Mouse (Mus musculus) MN1 (cell line): ENCODE results near the gene Zfp90.
"Not testable (repeated sequence)": the region's sequence is repeated elsewhere in the genome, so short reads cannot be mapped to it uniquely, and the experiment has no call there.

Source experiments
- DNase-seq: peaks from one replicate; pipeline ENCODE4 v3.0.0-alpha.2; 2016; ENCODE audit warnings: low spot score

The Zfp90 gene

DNA sequence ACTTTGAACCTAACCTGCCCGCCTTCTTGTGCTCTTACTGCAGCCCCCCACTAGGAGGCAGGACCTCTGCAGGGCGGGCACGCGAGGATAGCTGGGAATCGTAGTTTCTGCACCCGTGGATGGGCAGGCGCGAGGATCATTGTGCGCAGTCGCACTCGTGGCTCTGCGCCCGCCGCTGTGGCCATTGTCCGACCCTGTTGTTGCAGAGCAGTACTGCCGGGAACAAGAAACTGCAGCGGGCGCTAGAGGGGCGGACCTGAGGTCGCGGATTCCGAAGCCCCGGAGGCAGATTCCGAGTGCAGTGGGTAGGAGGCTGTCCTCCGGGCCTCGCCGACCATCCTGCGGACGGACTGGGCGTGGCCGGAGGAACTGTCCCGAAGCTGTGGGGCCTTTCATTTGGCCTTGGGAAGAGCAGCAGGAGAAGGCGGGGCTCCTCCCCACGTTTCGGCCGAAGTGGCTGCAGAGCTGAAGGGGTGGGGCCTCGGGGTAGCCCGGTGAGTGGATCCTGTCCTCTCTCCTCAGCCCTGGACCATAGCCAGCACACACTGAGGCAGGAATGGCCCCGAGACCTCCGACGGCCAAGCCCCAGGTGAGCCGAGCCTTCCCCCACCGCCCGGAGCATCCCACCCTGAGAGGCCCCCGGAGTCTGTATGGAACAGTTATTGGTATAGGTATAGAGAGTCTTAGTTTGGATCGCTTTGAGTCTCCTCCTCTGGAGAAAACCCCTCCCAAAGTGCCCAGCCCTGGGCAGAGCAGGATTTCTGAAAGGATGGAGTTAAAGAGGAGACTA lies at the start of gene Zfp90:
Zfp90 (plus strand) TSS at position 146 of the 790 bp plus-strand sequence.
- peak; percentile 97 for DNase-seq

DNA sequence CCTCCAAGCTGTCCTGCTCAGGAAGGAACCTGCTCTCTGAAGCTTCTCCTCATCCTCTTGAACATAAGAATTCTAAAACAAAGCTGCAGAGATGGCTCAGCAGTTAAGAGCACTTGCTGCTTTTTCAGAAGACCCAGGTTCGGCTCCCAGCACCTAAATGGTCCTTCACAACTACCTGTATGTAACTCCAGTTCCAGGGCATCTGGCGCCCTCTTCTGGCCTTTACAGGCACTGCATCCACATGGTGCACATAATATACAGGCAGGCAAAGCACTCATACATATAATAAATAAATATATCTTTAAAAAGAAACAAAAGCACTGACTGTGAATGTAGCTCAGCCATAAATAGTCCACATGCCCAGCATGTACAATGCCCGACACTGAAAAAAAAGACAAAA lies 46.6 kb upstream of the Zfp90 start:
- no peak for DNase-seq

DNA sequence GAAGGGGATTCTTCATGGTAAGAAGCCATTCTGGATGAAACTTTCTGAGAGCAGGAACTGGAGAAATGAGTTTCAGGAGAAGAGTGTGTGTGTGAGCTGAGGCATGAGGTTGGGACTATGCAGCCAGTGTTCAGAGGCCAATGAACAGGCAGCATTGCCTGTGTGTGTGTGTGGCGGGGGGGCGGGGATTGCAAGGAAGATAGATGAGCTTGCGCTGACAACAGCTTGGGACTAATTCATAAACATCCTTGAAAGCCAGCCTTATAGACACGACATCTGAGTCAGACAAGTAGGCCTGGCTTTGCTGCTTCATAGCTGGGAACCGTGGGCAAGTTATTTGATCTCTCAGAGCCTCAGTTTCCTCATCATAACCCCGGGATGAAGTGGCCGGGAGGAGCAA lies 46.1 kb upstream of the Zfp90 start:
- no peak for DNase-seq

DNA sequence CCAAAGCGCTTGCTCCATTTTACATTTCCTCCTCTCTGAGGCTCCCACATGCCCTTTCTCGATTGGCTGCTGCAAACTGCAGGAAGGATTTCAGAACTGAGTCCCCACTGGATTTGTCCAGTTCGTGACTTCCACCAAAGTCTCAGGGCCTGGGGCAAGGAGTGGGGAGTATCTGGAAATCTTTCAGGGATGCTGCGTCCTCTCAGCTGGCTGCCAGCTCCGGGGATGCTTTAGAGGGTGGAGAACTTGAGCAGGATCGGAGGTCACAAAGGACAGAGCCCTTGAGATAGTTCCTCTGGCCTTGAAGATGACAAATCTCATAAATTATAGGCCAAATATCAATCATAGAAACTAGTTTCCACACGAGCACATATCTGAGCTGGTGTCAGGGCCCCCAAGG lies 39.2 kb upstream of the Zfp90 start:
- DNase-seq, result no peak

DNA sequence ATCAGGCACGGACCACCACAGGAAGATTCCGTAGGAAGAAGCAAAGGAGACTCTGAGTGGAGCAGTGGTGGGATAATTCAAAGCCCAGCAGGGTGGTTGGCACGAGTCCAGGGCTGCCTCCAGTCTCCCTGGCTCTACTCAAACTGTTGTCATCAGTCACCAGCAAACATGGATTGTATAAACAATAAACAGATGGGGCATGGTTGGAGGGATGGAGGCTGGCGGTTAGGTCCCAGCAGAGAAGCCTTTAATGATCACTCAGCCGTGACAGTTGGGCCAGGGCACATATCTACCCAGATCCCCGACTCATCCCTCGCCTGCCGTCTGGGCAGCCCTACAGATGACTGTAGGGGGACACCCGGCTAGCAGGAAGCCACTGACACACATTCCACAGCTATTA lies 38.3 kb upstream of the Zfp90 start:
- DNase-seq, result peak; percentile 74

DNA sequence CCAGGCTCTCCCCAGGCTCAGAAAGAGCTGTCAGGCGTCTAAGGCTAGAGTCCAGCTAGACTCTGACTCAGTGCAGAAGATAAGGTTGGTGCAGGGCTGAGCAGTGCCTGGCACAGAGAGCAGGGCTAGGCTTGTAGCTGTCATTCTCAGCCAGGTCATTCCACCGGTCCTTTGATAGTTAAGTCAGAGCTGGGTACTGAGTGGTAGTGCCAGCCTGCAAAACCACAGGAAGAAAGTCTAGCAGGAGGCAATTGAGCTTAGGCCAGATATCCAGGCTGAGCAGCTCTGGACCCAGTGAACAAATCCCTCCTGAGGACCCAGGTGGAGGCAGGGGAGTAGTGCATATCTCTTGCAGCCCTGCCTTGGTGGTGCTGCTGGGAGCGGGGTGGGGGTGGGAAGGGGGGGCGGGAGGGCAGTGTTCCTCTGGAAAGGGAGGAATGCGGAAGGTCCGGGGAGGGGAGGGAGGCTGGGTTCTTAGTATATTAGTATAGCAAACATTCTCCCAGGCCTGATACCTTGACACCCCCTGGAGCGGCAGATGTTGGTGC lies 36.6 kb upstream of the Zfp90 start:
- peak; percentile 36 for DNase-seq

DNA sequence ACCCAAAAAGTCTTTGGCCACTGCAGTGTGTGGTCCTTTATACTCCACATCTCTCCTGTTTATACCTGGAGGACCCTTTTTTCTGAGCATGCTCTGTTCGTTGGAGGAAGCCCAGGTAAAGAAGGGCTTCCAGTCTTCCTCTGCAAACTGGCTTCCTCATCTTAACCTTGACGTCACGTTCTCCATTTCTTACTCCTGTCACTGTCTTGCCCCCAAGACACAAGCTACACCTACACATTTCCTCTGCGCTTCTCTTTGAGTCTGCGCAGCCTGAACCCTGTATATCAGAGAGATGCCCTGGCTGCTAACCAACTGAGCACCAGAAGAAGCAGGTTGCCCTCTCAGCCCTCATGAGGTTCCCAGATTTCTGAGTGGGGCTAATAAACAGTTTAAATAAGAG lies 35.8 kb upstream of the Zfp90 start:
- DNase-seq, result no peak

DNA sequence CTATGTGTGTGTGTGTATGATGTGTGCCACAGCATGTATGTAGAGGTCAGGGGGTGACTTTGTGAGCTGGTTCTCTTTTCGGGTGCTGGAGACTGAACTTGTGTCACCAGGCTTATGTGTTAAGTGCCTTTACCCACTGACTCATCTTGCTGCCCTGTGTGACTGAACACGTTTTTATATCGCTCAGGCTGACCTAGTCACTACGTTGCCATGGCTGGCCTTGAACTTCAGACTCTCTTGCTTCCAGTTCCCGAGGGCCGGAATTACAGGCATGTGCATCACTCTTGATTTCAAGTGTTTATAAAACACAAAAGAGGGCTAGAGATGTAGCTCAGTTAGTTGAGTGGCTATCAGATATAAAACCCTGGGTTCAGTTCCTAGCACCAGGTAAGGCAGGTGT lies 34.1 kb upstream of the Zfp90 start:
- DNase-seq, result no peak

DNA sequence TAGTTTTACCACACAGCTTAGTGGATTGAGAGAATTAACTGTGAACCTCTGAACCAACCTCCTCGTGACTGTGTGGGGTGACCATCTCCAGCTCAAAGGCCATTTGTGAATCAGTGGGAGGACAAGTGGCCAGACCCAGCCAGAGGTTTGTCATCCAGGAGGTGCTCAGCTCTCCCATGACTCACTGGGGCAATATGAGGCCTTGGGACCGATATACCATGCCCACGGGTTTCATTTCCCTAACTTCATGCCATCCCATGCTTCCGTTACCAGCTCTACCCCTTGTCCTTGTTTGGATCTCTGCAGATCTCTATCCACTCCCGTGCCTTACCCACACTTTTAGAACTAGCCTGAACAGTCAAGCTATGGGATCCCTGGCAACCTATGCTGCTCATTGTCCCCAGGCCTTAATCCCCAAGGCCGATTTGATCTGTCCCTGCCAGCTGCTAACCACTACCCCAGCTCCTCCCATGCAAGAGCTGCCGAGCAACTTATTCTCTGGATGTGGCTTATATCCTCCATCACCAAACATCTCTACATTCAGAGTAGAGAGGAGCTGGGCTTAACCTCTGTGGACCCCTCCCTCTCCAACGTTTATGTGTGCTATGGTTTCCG lies 27.2 kb upstream of the Zfp90 start:
- no peak for DNase-seq

DNA sequence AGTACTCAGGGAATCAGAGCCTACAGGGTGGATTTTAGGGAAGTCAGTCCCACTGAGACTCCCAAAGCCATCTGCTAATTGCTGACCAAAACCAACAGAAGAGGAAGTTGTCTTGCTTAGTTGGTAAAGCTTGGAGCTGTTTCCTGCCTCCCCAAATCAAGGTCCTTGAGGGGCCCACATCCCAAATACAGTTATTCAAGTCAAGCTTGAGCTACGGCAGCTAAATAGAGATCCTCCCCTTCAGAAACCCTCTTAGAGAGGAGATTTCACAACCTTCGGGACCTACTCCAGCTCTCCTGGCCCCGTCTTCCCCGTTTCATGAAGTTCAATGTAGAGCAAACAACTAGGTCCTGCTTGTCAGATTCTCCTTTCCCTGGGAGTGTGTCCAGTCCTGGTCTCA lies 20.6 kb upstream of the Zfp90 start:
- DNase-seq, result no peak

DNA sequence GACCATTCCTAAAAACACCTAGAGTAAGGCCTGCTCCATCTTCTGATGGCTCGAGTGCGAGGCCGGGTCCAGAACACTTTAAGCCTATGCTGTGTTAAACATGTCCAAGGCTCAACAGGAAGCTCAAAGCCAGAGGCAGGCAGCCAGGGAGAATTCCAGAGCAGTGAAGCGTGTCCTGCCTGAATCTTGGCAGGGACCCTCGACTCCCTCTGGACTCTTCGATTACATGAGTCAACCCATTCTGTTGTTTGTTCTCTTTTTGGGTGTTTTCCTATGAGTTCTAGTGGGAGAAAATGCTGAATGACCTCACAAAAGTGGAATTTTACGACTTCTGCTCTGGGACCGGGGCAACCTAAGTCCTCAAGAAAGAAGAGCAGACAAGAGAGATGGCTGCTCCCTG lies 15.4 kb upstream of the Zfp90 start:
- DNase-seq, result peak; percentile 70

DNA sequence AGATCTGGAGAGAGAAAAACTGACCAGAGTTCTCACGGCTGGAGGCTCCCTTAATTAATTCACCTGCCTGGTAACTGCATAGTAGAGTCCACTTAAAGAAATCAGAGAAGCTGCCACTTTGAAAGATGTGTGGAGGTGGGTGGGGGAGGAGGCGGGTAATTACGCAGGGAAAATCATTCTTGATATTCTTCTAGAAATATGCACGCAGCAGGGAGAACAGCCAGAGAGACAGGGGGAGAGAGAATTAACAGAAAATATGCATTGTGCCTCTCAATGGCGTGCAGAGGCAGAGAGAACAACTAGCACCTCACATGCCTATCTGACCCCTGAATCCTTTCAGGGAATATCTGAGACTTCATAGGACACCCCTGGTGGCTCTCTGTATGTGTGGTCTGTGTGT lies 14.9 kb upstream of the Zfp90 start:
- peak; percentile 21 for DNase-seq

DNA sequence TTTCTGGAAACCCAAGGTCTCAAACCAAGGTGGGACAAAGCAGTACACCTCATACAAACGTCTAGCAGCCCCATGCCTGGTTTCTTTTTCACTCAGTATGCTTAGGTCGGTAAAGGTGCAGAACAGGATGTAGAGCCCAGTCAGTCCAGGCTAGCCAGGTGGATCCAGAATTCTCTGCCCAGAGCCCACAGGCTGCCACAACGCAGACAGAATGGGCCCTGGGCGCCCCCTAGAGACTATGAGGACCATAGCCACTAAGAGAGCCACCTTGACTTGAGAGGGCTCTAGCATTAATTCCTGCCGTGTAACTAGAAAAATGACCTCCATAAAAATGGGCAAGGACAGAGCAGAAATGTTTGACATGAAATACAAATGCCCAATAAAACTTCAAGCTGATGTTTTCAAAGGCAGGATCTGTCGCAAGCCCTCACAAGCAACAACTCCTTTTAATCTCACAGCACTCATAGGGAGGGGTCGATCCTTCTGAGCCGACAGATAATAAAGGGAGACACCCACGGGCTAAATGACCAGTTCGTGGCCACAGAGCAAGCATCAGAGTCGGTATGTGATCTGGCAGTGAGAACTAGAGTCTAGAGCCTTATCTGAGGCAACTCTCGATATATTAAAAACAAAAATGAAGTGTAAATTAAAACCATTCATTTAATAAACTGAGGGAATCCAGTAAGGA lies 11.7 kb upstream of the Zfp90 start:
- peak; percentile 74 for DNase-seq

DNA sequence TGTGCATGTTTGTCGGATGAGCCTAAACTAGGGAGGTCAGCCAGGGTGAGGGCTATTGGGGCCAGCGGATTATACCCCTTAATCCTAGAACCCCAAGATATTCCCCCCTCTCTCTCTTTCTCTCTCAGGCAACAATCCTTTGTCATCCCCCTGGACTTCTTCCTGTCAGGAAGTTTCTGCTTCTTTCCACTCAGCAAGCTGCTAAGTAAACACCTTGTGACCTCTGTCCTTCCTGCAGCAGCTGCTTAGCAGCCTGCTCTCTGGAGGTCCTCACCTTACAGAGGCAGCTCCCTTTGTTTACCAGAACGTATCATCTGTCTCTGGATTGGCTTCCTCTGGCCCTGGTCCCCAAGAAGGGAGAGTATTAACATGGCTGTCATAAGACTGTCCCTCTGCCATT lies 10.3 kb upstream of the Zfp90 start:
- DNase-seq, result no peak

DNA sequence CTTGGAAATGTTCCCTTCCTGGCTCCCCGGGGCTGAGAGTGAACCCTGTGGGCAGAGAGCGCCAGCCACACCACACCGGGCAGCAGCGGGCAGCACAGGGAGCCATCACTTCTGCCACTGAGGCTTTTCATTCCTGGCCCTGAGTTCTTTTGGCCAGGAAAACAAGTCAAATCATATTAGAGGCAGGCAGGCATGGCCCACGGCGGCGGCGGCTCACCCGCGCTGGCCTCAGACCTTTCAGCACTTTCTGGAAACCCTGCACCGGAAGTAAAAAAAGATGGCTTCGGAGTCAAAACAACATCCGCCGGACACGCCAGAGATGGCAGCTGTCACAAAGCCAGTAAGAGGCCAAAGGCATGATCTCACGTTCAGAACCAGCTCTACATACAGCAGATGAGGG lies 9.3 kb upstream of the Zfp90 start:
- peak; percentile 83 for DNase-seq

DNA sequence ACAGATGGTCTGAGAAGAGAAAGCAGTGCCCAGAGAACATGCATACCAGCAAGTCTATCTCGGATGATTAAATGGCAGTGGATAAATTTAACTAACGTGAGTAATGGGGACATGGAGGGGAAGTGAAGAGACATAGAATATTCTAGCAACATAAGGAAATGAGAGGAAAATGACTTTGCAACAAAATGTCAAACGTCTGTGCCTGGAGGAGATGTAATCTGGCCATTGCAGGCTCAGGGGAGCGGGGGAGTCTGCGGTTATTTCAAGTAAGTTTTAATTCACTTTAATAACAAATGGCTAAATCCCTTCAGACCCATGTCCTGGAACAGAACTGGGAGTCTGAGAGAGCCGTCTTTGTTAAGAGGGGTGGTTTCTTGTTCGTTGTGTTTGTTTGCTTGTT lies 5.1 kb upstream of the Zfp90 start:
- DNase-seq, result no peak

DNA sequence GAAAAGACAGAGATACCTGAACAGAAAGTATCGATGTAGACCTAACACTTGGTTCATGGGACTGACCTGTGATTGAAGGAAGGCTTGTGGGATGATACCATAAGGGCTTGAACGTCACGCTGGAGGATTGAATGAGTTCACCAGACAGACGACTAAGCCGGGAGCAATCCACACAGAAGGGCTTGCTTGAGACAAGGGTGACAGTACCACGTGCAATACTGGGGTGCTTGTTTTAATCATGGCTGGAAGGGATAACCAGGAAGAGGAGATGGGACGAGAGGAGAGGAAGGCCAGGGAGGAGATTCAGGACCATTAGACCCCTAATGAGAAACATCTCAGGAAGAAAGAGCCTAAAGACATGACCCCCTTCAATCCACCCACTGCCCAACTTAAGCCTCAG lies 4.6 kb upstream of the Zfp90 start:
- no peak for DNase-seq

DNA sequence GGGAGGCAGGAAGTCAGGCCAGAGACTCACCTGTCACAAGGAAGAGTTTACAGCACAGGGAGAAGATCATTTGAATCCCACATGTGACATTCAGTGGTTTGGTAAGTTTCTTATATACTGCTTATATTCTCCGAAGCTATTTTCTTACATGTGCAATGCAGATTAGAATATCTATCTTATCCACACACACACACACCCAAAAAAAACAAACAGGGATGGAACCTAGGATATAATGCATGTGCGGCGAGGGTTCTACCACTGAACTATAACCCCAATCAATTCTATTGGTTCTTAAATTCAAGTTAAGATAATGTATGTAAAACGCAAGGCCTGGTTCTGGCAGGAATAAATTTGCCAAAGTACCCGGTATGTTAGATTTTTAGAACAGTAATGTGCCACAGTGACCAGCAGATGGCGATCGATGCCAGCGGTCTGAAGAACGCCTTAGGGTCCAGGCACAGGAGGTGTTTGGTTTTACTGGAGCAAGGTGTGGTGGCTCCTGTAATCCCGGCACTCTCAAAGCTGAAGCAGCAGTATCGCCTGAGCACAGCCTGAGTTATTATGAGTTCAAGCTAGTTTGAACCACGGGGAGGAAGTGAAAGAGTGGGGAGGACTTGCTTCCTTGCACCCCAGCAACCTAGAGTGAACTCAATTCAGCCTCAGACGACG lies 3.2 kb upstream of the Zfp90 start:
- peak; percentile 79 for DNase-seq

DNA sequence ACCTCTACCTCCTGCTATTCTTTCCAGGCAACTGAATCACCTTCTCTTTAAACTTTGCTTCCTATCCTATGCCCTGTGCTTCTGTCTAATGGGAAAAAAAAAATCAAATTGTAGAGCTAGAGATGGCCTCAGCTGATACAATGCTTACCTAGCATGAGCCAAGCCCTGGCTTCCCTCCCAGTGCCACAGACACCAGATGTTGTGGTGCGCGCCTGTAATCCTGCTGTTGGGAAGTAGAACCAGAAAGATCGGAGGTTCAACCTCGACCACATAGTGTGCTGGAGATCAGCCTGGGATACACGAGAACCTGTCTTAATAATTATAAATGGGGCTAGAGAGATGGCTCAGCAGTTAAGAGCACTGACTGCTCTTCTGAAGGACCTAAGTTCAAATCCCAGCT lies 2.6 kb downstream of the Zfp90 start:
- no peak for DNase-seq

DNA sequence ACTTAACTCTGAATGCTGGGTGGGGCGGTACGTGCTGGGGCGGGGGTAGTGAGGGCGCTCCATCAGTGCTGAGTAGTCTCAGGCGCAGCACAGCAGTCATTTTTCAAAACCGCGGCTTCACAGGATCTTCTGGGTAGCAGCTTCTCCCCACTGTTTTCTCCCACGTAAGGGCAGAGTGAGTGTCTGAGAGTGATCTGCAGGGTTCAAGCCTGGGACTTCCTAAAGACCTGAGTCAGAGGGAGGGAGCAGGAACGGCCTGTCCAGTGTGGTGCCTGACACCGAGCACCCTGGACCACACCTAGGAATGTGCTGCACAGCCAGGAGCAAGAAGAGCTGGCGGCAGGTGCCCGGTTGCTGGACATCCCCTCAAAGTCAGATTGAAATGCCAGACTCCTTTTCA lies 16.0 kb downstream of the Zfp90 start:
- DNase-seq, result no peak

DNA sequence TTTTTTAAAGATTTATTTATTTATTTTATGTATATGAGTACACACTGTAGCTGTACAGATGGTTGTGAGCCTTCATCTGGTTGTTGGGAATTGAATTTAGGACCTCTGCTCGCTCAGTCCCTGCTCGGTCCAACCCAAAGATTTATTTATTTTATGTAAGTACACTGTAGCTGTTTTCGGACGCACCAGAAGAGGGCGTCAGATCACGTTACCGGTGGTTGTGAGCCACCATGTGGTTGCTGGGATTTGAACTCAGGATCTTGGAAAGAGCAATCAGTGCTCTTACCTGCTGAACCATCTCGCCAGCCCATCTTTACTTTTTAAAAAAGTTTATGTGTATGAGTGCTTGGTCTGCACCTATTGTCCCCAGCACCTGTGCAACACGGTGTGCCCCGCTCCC lies 16.8 kb downstream of the Zfp90 start:
- not testable (repeated sequence) for DNase-seq

DNA sequence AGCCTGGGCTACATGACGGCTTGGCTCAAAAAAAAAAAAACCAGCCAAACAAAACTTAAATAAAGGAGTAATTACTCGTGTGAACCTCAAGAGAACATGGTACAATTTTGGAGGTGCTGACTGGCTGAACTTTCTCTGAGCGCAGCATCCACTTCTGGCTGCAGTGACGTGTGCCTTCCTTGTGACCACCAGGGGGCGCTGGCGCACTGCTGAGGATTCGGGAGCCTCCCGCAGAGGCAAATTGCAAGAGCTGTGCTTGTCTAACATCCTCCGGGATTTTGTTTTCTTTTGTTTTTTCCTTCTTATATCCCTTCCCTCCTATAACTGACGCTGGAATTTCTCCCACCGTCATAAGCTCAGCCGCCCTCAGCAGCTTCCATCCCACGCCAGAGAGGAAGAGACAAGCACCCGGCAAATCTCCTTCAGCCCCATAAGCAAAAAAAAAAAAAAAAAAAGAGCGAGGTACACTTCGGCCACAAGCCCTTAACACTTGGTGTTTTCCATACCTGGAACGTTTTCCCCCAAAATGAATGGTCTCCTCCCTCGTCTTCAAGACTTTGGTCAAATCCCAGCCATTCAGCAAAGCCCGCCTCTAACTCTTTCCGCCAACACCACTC lies 17.9 kb downstream of the Zfp90 start:
- peak; percentile 86 for DNase-seq
